Mouse (Mus musculus) embryonic facial prominence, embryonic 10.5 days (tissue): Measurements from ENCODE around the gene Ifna7. TPM values are rescaled to one million over a fixed set of nuclear protein-coding genes. Genes with fewer than 3 reads are reported as not detected.
A peak's percentile ranks its signal among the peaks of the same experiment; 100 is the strongest.

Source experiments
- DNase-seq: peaks from one replicate; pipeline ENCODE4 v3.0.0-alpha.2; 2017; ENCODE audit warnings: low spot score
- H3K27ac ChIP-seq: fragments of 300-500 bp; sonication (generic); replicated peaks from 2 replicates; pipeline ENCODE4 v1.5.1; 2016; ENCODE audit warnings: mild to moderate bottlenecking
- H3K27me3 ChIP-seq: fragments of 300-500 bp; sonication (generic); replicated peaks from 2 replicates; pipeline ENCODE4 v1.6.1; 2016; ENCODE audit warnings: low read depth, mild to moderate bottlenecking; ENCODE audit not compliant: poor library complexity, severe bottlenecking
- H3K36me3 ChIP-seq: fragments of 300-500 bp; sonication (generic); replicated peaks from 2 replicates; pipeline ENCODE4 v1.6.1; 2016; ENCODE audit warnings: mild to moderate bottlenecking, moderate library complexity
- H3K4me1 ChIP-seq: fragments of 300-500 bp; sonication (generic); 2 replicates; pipeline ENCODE4 v1.6.1; 2016
- H3K4me3 ChIP-seq: fragments of 300-500 bp; sonication (generic); 2 replicates; pipeline ENCODE4 v1.5.1; 2016; ENCODE audit warnings: mild to moderate bottlenecking, moderate library complexity
- H3K9me3 ChIP-seq: fragments of 300-500 bp; sonication (generic); 2 replicates; pipeline ENCODE4 v1.6.1; 2016; ENCODE audit warnings: mild to moderate bottlenecking
- WGBS: fragments of 180-500 bp; shearing (Covaris S2); methylation state at CpG from one replicate; pipeline ENCODE4 v1.1.7; 2016; 5-methylcytosine and 5-hydroxymethylcytosine counted together
- polyA plus RNA-seq: library from polyadenylated mRNA; unstranded; fragments of >200 nt; fragmentation: Nextera tagmentation; extraction: Ambion mirVana; gene quantifications from 2 replicates; pipeline ENCODE4 v1.2.1, GENCODE M21; 2016

The Ifna7 gene
- polyA plus RNA-seq, 1 experiment from 2014 or later: not detected

GRCm38 (mm10) chr4:88851026-88851763, 35.2 kb downstream of the Ifna7 start:
- WGBS: 59% methylated on average over 4 of the region's 4 CpGs
- no peaks in the 10 kb centered on the region for H3K9me3 ChIP-seq
- no peak for DNase-seq
- no peaks in the 10 kb centered on the region for H3K36me3 ChIP-seq
- no peaks in the 10 kb centered on the region for H3K27me3 ChIP-seq
- 0 out of 2 replicates have a peak, but pooled peaks cover 3% of the 10 kb centered on the region for H3K4me1 ChIP-seq
- H3K27ac ChIP-seq: no peak overlapping the region
- H3K4me3 ChIP-seq: no peak overlapping the region

- Histone ChIP-seq H3K4me1 (peaks cover 12% of the 10 kb centered on the region), H3K9me3 (no peaks in the 10 kb centered on the region), H3K36me3 (no peaks in the 10 kb centered on the region), H3K4me3 (no peak overlapping the region), H3K27ac (no peak overlapping the region), H3K27me3 (peaks cover 22% of the 10 kb centered on the region)
- DNase-seq: no peak
Measured at GRCm38 (mm10) chr4:88859214-88859613, 43.2 kb downstream of the Ifna7 start.

DNA sequence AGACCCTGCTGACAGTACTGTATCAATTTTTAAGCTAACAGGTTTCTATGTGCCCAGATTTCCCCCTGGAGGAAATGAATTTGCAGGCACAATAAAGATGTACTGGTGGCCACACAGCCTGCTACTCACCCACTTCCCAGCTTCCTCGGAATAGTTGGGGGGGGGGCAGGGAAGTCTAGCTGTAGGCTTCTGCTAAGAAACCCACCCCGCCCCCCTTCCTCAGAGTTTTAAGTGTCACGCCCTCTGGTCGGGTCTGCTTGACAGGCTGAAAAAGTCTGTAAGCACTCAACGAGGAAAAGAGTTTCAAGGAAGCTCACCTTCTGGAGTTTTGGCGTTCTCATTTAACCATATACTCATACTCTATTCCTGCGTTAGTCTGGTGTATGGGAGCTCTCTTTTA, 47.3 kb downstream of the Ifna7 start:
- H3K9me3 ChIP-seq: no peaks in the 10 kb centered on the region
- H3K27me3 ChIP-seq: peaks cover 43% of the 10 kb centered on the region
- peak; percentile 65 for DNase-seq
- peaks cover 31% of the 10 kb centered on the region for H3K4me1 ChIP-seq
- H3K36me3 ChIP-seq: no peaks in the 10 kb centered on the region
- no peak overlapping the region for H3K4me3 ChIP-seq
- 5% methylated on average over 7 of the region's 7 CpGs for WGBS
- H3K27ac ChIP-seq: peak overlapping the region; percentile 40; the same call in 1 of the 2 replicates

- Histone ChIP-seq H3K4me1 (peaks cover 34% of the 10 kb centered on the region), H3K9me3 (no peaks in the 10 kb centered on the region), H3K36me3 (no peaks in the 10 kb centered on the region), H3K27ac (no peak overlapping the region), H3K4me3 (no peak overlapping the region), H3K27me3 (peaks cover 50% of the 10 kb centered on the region)
- no peak for DNase-seq
- WGBS: 63% methylated on average over 9 of the region's 9 CpGs
Measured at GRCm38 (mm10) chr4:88864599-88864998, 48.6 kb downstream of the Ifna7 start.

DNA sequence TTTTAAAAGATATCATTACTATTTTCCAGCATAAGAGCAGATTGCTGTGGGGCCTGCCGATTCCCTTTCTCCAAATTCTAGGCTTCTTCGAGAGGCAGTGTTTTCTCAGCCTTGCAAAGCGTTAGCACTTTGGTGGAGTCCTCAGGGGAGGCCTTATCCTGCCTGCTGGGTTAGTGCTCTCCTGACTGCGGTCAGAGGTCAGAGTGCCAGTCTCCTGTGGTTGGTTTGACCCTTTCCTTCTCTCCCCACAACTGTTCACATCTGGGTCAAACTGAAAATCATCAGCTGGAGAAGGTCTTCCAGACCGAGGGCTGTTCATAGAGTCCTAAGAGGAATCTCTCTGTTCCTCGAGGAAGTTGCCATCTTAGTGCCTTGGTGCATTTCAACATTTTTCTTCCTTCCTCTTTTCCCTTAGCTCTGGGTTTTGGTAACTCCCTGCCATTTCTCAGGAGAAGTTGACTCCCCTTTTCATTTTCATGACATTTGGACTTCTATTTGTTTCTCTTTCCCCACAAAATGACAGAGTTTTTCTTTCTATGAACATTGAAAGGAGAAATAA, 49.1 kb downstream of the Ifna7 start:
- Histone ChIP-seq H3K36me3 (no peaks in the 10 kb centered on the region), H3K4me1 (peaks cover 34% of the 10 kb centered on the region), H3K4me3 (no peak overlapping the region), H3K9me3 (no peaks in the 10 kb centered on the region), H3K27me3 (peaks cover 50% of the 10 kb centered on the region), H3K27ac (no peak overlapping the region)
- no peak for DNase-seq
- WGBS: 31% methylated on average over 6 of the region's 6 CpGs

Other genes with a start within 250 kb of the Ifna7 start
- not detected in 2 replicates for gene Ifna14, start 244.4 kb upstream of the Ifna7 start, polyA plus RNA-seq
- gene Ifna9, start 223.8 kb upstream of the Ifna7 start, polyA plus RNA-seq: not detected in 2 replicates
- not detected in 2 replicates for gene Ifna12, start 212.9 kb upstream of the Ifna7 start, polyA plus RNA-seq
- gene C87499, start 181.8 kb upstream of the Ifna7 start, polyA plus RNA-seq: not detected in 2 replicates
- not detected in 2 replicates for gene Ifna13, start 171.8 kb upstream of the Ifna7 start, polyA plus RNA-seq
- gene Ifna16, start 139.3 kb upstream of the Ifna7 start, polyA plus RNA-seq: not detected in 2 replicates
- not detected in 2 replicates for gene Ifna2, start 132.3 kb upstream of the Ifna7 start, polyA plus RNA-seq
- not detected in 2 replicates for gene Ifnab, start 124.9 kb upstream of the Ifna7 start, polyA plus RNA-seq
- gene Gm26566, start 94.4 kb upstream of the Ifna7 start, polyA plus RNA-seq: 0.80 and 0.90 TPM in 2 replicates
- 100 and 110 TPM in 2 replicates for gene Klhl9, start 93.8 kb upstream of the Ifna7 start, polyA plus RNA-seq
- gene Gm13271, start 61.4 kb upstream of the Ifna7 start, polyA plus RNA-seq: not detected in 2 replicates
- gene Gm13283, start 56.1 kb upstream of the Ifna7 start, polyA plus RNA-seq: 0.14 and 0.20 TPM in 2 replicates
- not detected in 2 replicates for gene Gm13290, start 42.4 kb upstream of the Ifna7 start, polyA plus RNA-seq
- gene Gm13289, start 39.3 kb upstream of the Ifna7 start, polyA plus RNA-seq: not detected in 2 replicates
- not detected in 2 replicates for gene Gm13272, start 36.4 kb upstream of the Ifna7 start, polyA plus RNA-seq
- 0.14 TPM in 1 of 2 replicates, not detected in the other for gene Ifnz, start 34.1 kb upstream of the Ifna7 start, polyA plus RNA-seq
- gene Gm13276, start 30.5 kb upstream of the Ifna7 start, polyA plus RNA-seq: not detected in 2 replicates
- gene Gm13277, start 27.6 kb upstream of the Ifna7 start, polyA plus RNA-seq: not detected in 2 replicates
- gene Gm13278, start 24.7 kb upstream of the Ifna7 start, polyA plus RNA-seq: not detected in 2 replicates
- not detected in 2 replicates for gene Gm13275, start 21.7 kb upstream of the Ifna7 start, polyA plus RNA-seq
- gene Gm13279, start 18.8 kb upstream of the Ifna7 start, polyA plus RNA-seq: not detected in 2 replicates
- 0.28 and 0.35 TPM in 2 replicates for gene Gm13285, start 16.6 kb upstream of the Ifna7 start, polyA plus RNA-seq
- gene Gm13287, start 13.0 kb upstream of the Ifna7 start, polyA plus RNA-seq: not detected in 2 replicates
- gene Gm13288, start 10.7 kb upstream of the Ifna7 start, polyA plus RNA-seq: not detected in 2 replicates
- not detected in 2 replicates for gene Ifna11, start 3.7 kb downstream of the Ifna7 start, polyA plus RNA-seq
- not detected in 2 replicates for gene Ifna6, start 11.2 kb downstream of the Ifna7 start, polyA plus RNA-seq
- gene Ifna5, start 19.3 kb downstream of the Ifna7 start, polyA plus RNA-seq: not detected in 2 replicates
- not detected in 2 replicates for gene Ifna4, start 25.6 kb downstream of the Ifna7 start, polyA plus RNA-seq
- not detected in 2 replicates for gene Ifna1, start 33.9 kb downstream of the Ifna7 start, polyA plus RNA-seq
- gene Ifne, start 64.0 kb downstream of the Ifna7 start, polyA plus RNA-seq: not detected in 2 replicates